Mouse (Mus musculus) liver (tissue): Measurements from ENCODE around the gene Atg3.

ENCODE experiments used
- DNase-seq: peaks from one replicate; pipeline ENCODE4 v3.0.0-alpha.2; 2020; ENCODE audit warnings: mixed read lengths

The Atg3 gene

GRCm38 (mm10) chr16:45204859-45205670, 46.5 kb downstream of the Atg3 start:
- DNase-seq: no peak

- no peak for DNase-seq
Observed at GRCm38 (mm10) chr16:45222016-45222415, 63.4 kb downstream of the Atg3 start.

- no peak for DNase-seq
Observed at GRCm38 (mm10) chr16:45222771-45223170, 64.2 kb downstream of the Atg3 start.

GRCm38 (mm10) chr16:45223648-45224388, 65.2 kb downstream of the Atg3 start, which contains the start of gene Btla:
Gene Btla (plus strand): TSS chr16:45224315.
- DNase-seq: no peak

GRCm38 (mm10) chr16:45224431-45225008, 65.9 kb downstream of the Atg3 start:
- no peak for DNase-seq

GRCm38 (mm10) chr16:45227002-45227401, 68.4 kb downstream of the Atg3 start:
- DNase-seq: no peak

- DNase-seq: no peak
Observed at GRCm38 (mm10) chr16:45231296-45231695, 72.7 kb downstream of the Atg3 start.

GRCm38 (mm10) chr16:45233007-45233406, 74.4 kb downstream of the Atg3 start:
- DNase-seq: no peak
